Mouse (Mus musculus): ENCODE measurements around the gene Ubtd1.

GRCm38 (mm10) chr19:41980422-41980818 lies 1.1 kb upstream of the Ubtd1 start:
- TF ChIP-seq CTCF (IDR thresholded peaks at IDR 0.05; ENCODE audit: low read depth, low read length): no peak
- no peak for TF ChIP-seq POLR2A (IDR thresholded peaks at IDR 0.05; ENCODE audit: borderline replicate concordance, low read depth, low read length)

Data from bone marrow macrophage, adult 2 months (primary cell).